Mouse (Mus musculus) stomach, postnatal 0 days (tissue): ENCODE data around the gene Glt8d2.

Experiments used
- CTCF ChIP-seq: IDR thresholded peaks from 2 replicates; pipeline ENCODE4 v1.5.1; 2016; ENCODE audit warnings: antibody characterized with exemption, low read depth, mild to moderate bottlenecking, moderate library complexity
- EP300 ChIP-seq: optimal IDR thresholded peaks from 2 replicates; pipeline ENCODE3; 2016; ENCODE audit warnings: antibody characterized with exemption

- no peak for TF ChIP-seq CTCF
- no peak for TF ChIP-seq EP300
These were observed at the start of gene Glt8d2 for GRCm38 (mm10) chr10:82690494-82690893.
